Mouse (Mus musculus) NIH3T3 (cell line): ENCODE measurements around the gene Miga2.

ENCODE experiments used
- DNase-seq: peaks from one replicate; pipeline ENCODE4 v3.0.0-alpha.2; 2012; ENCODE audit warnings: low read depth

Gene Miga2

GRCm38 (mm10) chr2:30363773-30364650 is at the start of gene Miga2:
Gene Miga2, plus strand, starts transcription at chr2:30364233.
- DNase-seq = peak; percentile 99

GRCm38 (mm10) chr2:30316136-30316535 is 47.9 kb upstream of the Miga2 start:
- DNase-seq = peak; percentile 27

- no peak for DNase-seq
Measured at GRCm38 (mm10) chr2:30316955-30317354, 47.1 kb upstream of the Miga2 start.

- DNase-seq = no peak
Measured at GRCm38 (mm10) chr2:30319260-30319659, 44.8 kb upstream of the Miga2 start.

- peak; percentile 86 for DNase-seq
Measured at GRCm38 (mm10) chr2:30323111-30323510, 40.9 kb upstream of the Miga2 start.

- DNase-seq = peak; percentile 74
Measured at GRCm38 (mm10) chr2:30325296-30325695, 38.7 kb upstream of the Miga2 start.

- no peak for DNase-seq
Measured at GRCm38 (mm10) chr2:30327276-30327675, 36.8 kb upstream of the Miga2 start.

- no peak for DNase-seq
Measured at GRCm38 (mm10) chr2:30328791-30329190, 35.2 kb upstream of the Miga2 start.

- DNase-seq = no peak
Measured at GRCm38 (mm10) chr2:30335324-30335723, 28.7 kb upstream of the Miga2 start.

- no peak for DNase-seq
Measured at GRCm38 (mm10) chr2:30336174-30336915, 27.7 kb upstream of the Miga2 start.

GRCm38 (mm10) chr2:30337179-30337578 is 26.9 kb upstream of the Miga2 start:
- DNase-seq = no peak

- no peak for DNase-seq
Measured at GRCm38 (mm10) chr2:30342061-30342460, 22.0 kb upstream of the Miga2 start.

- no peak for DNase-seq
Measured at GRCm38 (mm10) chr2:30342544-30342943, 21.5 kb upstream of the Miga2 start.

- DNase-seq = no peak
Measured at GRCm38 (mm10) chr2:30343601-30344137, 20.4 kb upstream of the Miga2 start.

- no peak for DNase-seq
Measured at GRCm38 (mm10) chr2:30345971-30346676, 17.9 kb upstream of the Miga2 start.

GRCm38 (mm10) chr2:30349196-30349595 is 14.8 kb upstream of the Miga2 start:
- no peak for DNase-seq

GRCm38 (mm10) chr2:30351149-30351548 is 12.9 kb upstream of the Miga2 start:
- DNase-seq = peak; percentile 87

GRCm38 (mm10) chr2:30355861-30356260 is 8.2 kb upstream of the Miga2 start:
- DNase-seq = no peak

GRCm38 (mm10) chr2:30356266-30356665 is 7.8 kb upstream of the Miga2 start:
- peak; percentile 18 for DNase-seq

GRCm38 (mm10) chr2:30356906-30357305 is 7.1 kb upstream of the Miga2 start:
- DNase-seq = no peak

GRCm38 (mm10) chr2:30357552-30358510 is 6.2 kb upstream of the Miga2 start:
- no peak for DNase-seq
